Mouse (Mus musculus): Measurements from ENCODE around the gene Eef1akmt3. TPM values are rescaled to one million over a fixed set of nuclear protein-coding genes. Genes with fewer than 3 reads are reported as not detected.

The Eef1akmt3 gene
- polyA plus RNA-seq, 1 experiment = not detected

GRCm38 (mm10) chr10:126993621-126994020 is 47.7 kb downstream of the Eef1akmt3 start:
- Histone ChIP-seq H3K4me1 (ENCODE audit: control insufficient read depth) (peaks cover 4% of the 10 kb centered on the region), H3K36me3 (ENCODE audit: control insufficient read depth) (peaks cover 72% of the 10 kb centered on the region), H3K27me3 (ENCODE audit: control insufficient read depth) (no peaks in the 10 kb centered on the region), H3K9me3 (ENCODE audit: control insufficient read depth, low read length) (no peaks in the 10 kb centered on the region), H3K4me3 (replicated peaks) (no peak overlapping the region)
- TF ChIP-seq TAL1 (IDR thresholded peaks at IDR 0.05; ENCODE audit: low read length) = no peak
- no peak for TF ChIP-seq GATA1 (IDR thresholded peaks at IDR 0.05; ENCODE audit: low read length)

GRCm38 (mm10) chr10:126991676-126992075 is 49.6 kb downstream of the Eef1akmt3 start:
- no peaks in the 10 kb centered on the region for H3K9me3 ChIP-seq (ENCODE audit: control insufficient read depth, low read length)
- TF ChIP-seq GATA1 (IDR thresholded peaks at IDR 0.05; ENCODE audit: low read length) (no peak), TAL1 (IDR thresholded peaks at IDR 0.05; ENCODE audit: low read length) (no peak)
- no peak overlapping the region for H3K4me3 ChIP-seq (replicated peaks)
- peaks cover 14% of the 10 kb centered on the region for H3K4me1 ChIP-seq (ENCODE audit: control insufficient read depth)
- H3K36me3 ChIP-seq (ENCODE audit: control insufficient read depth) = peaks cover 59% of the 10 kb centered on the region
- H3K27me3 ChIP-seq (ENCODE audit: control insufficient read depth) = no peaks in the 10 kb centered on the region

- H3K4me3 ChIP-seq (replicated peaks) = no peak overlapping the region
- no peaks in the 10 kb centered on the region for H3K9me3 ChIP-seq (ENCODE audit: control insufficient read depth, low read length)
- H3K27me3 ChIP-seq (ENCODE audit: control insufficient read depth) = no peaks in the 10 kb centered on the region
- TF ChIP-seq TAL1 (IDR thresholded peaks at IDR 0.05; ENCODE audit: low read length) = no peak
- no peak for TF ChIP-seq GATA1 (IDR thresholded peaks at IDR 0.05; ENCODE audit: low read length)
- peaks cover 23% of the 10 kb centered on the region for H3K4me1 ChIP-seq (ENCODE audit: control insufficient read depth)
- peaks cover 56% of the 10 kb centered on the region for H3K36me3 ChIP-seq (ENCODE audit: control insufficient read depth)
These were observed 50.8 kb downstream of the Eef1akmt3 start for GRCm38 (mm10) chr10:126990313-126991056.

GRCm38 (mm10) chr10:126988513-126989165 is 52.7 kb downstream of the Eef1akmt3 start:
- Histone ChIP-seq H3K4me3 (replicated peaks) (no peak overlapping the region), H3K36me3 (ENCODE audit: control insufficient read depth) (peaks cover 50% of the 10 kb centered on the region), H3K4me1 (ENCODE audit: control insufficient read depth) (peaks cover 35% of the 10 kb centered on the region), H3K27me3 (ENCODE audit: control insufficient read depth) (no peaks in the 10 kb centered on the region), H3K9me3 (ENCODE audit: control insufficient read depth, low read length) (no peaks in the 10 kb centered on the region)
- no peak for TF ChIP-seq TAL1 (IDR thresholded peaks at IDR 0.05; ENCODE audit: low read length)
- TF ChIP-seq GATA1 (IDR thresholded peaks at IDR 0.05; ENCODE audit: low read length) = no peak

GRCm38 (mm10) chr10:126987183-126988118 is 53.9 kb downstream of the Eef1akmt3 start:
- Histone ChIP-seq H3K36me3 (ENCODE audit: control insufficient read depth) (peaks cover 48% of the 10 kb centered on the region), H3K4me3 (replicated peaks) (no peak overlapping the region), H3K27me3 (ENCODE audit: control insufficient read depth) (no peaks in the 10 kb centered on the region), H3K4me1 (ENCODE audit: control insufficient read depth) (peaks cover 46% of the 10 kb centered on the region), H3K9me3 (ENCODE audit: control insufficient read depth, low read length) (no peaks in the 10 kb centered on the region)
- TF ChIP-seq TAL1 (IDR thresholded peaks at IDR 0.05; ENCODE audit: low read length) (no peak), GATA1 (IDR thresholded peaks at IDR 0.05; ENCODE audit: low read length) (no peak)

- H3K36me3 ChIP-seq (ENCODE audit: control insufficient read depth) = peaks cover 42% of the 10 kb centered on the region
- TF ChIP-seq TAL1 (IDR thresholded peaks at IDR 0.05; ENCODE audit: low read length) (no peak), GATA1 (IDR thresholded peaks at IDR 0.05; ENCODE audit: low read length) (no peak)
- no peaks in the 10 kb centered on the region for H3K27me3 ChIP-seq (ENCODE audit: control insufficient read depth)
- H3K4me3 ChIP-seq (replicated peaks) = no peak overlapping the region
- H3K4me1 ChIP-seq (ENCODE audit: control insufficient read depth) = peaks cover 55% of the 10 kb centered on the region
- H3K9me3 ChIP-seq (ENCODE audit: control insufficient read depth, low read length) = no peaks in the 10 kb centered on the region
These were observed 54.8 kb downstream of the Eef1akmt3 start for GRCm38 (mm10) chr10:126986541-126986961.

GRCm38 (mm10) chr10:126985579-126985978 is 55.7 kb downstream of the Eef1akmt3 start:
- H3K36me3 ChIP-seq (ENCODE audit: control insufficient read depth) = peaks cover 37% of the 10 kb centered on the region

GRCm38 (mm10) chr10:126985127-126985526 is 56.2 kb downstream of the Eef1akmt3 start:
- Histone ChIP-seq H3K27me3 (ENCODE audit: control insufficient read depth) (peaks cover 9% of the 10 kb centered on the region), H3K9me3 (ENCODE audit: control insufficient read depth, low read length) (no peaks in the 10 kb centered on the region), H3K4me3 (replicated peaks) (no peak overlapping the region), H3K36me3 (ENCODE audit: control insufficient read depth) (peaks cover 38% of the 10 kb centered on the region), H3K4me1 (ENCODE audit: control insufficient read depth) (peaks cover 69% of the 10 kb centered on the region)
- no peak for TF ChIP-seq GATA1 (IDR thresholded peaks at IDR 0.05; ENCODE audit: low read length)
- TF ChIP-seq TAL1 (IDR thresholded peaks at IDR 0.05; ENCODE audit: low read length) = no peak

More at GRCm38 (mm10) chr10:126985579-126985978, 55.7 kb downstream of the Eef1akmt3 start:
- TF ChIP-seq TAL1 (IDR thresholded peaks at IDR 0.05; ENCODE audit: low read length) (no peak), GATA1 (IDR thresholded peaks at IDR 0.05; ENCODE audit: low read length) (no peak)
- Histone ChIP-seq H3K27me3 (ENCODE audit: control insufficient read depth) (peaks cover 4% of the 10 kb centered on the region), H3K4me3 (replicated peaks) (no peak overlapping the region), H3K9me3 (ENCODE audit: control insufficient read depth, low read length) (no peaks in the 10 kb centered on the region), H3K4me1 (ENCODE audit: control insufficient read depth) (peaks cover 64% of the 10 kb centered on the region)
